Mouse (Mus musculus) stomach, postnatal 0 days (tissue): ENCODE results near the gene Slc6a6.

Experiments used
- CTCF ChIP-seq: IDR thresholded peaks from 2 replicates; pipeline ENCODE4 v1.5.1; 2016; ENCODE audit warnings: antibody characterized with exemption, low read depth, mild to moderate bottlenecking, moderate library complexity
- EP300 ChIP-seq: optimal IDR thresholded peaks from 2 replicates; pipeline ENCODE3; 2016; ENCODE audit warnings: antibody characterized with exemption

DNA sequence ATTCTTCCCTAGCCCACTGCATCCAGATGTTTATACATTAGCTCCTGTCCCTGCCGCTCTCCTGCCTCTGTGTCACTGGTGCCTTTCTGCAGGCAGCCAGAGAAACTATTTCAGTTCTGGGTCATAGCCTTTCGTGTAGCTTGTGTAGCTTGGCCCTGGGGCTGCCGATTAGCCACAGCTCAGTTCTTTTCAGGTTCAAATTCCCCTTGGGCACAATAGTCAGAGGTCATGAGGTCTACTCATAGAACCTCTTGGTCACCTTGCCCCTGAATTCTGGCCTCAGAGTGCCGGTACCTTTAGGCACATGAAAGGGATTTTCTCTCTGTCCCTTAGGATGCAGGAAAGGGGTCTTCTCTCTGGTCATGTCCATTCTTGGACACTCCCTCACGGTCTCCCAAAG lies 62.9 kb downstream of the Slc6a6 start:
- TF ChIP-seq EP300 (no peak), CTCF (no peak)
